Mouse (Mus musculus) cortical plate, adult 2 months (tissue): ENCODE measurements at regions not wholly inside any gene's neighbourhood (a gene's known extent, or its start where the extent isn't known, plus 50 kb on each side); places are given as distances from the start of the nearest gene placed in this dataset.

Experiments used
- CTCF ChIP-seq: fragments of 200-500 bp; IDR thresholded peaks from 2 replicates; pipeline ENCODE4 v1.5.1; 2011; ENCODE audit warnings: mild to moderate bottlenecking, control low read depth, low read length; ENCODE audit not compliant: insufficient read depth; ENCODE audit errors: extremely low read depth
- POLR2A ChIP-seq: fragments of 200-500 bp; IDR thresholded peaks from 2 replicates; pipeline ENCODE4 v1.6.1; 2011; ENCODE audit warnings: mild to moderate bottlenecking, low read length, control low read depth; ENCODE audit not compliant: insufficient read depth; ENCODE audit errors: extremely low read depth

DNA sequence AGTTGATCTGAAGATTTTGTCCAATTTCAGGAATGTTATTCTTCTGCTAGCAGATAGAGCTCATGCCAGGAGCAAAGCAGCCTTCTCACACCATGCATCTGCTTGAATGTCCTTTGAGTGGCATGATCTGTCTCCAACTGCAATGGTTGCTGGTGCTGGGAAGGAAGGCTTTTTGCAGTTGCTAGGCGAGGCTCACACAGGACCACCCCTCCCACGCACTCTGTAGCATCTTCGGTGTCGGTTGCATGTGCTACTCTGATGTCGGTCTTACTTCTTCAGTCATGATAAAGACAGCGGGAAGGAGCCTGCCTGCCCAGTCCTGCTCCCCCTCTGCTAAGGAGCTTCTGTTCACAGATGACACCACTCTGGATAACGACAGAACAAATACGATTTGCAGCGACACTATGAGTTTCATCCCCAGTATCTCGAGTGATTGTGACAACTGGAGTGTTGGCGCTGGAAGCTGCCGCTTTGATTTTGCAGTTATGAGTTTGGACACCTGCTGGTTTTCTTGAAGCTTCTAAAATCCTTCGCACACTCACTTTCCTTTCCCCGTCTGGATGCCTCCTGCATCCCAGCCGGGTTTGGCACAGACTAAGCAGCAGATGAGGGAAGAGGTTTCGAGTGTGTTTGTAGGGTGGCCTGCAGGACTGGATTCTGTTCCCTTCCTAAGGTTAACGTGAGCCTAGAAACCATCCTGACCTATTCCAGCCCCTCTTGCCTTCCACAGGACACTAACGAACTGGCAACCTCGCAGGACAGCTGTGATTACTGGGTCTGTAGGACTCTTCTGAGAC is 75.4 kb upstream of the Ajap1 start:
- TF ChIP-seq CTCF = no peak
- no peak for TF ChIP-seq POLR2A
